Mouse (Mus musculus) G1E (cell line): Measurements from ENCODE around the gene Pnpla2.

Experiments
- CTCF ChIP-seq: IDR thresholded peaks from 2 replicates; pipeline ENCODE4 v1.5.1; 2012; ENCODE audit warnings: low read depth, low read length, inconsistent platforms, mixed read lengths
- GATA1 ChIP-seq: IDR thresholded peaks from 2 replicates; pipeline ENCODE4 v1.6.1; 2012; ENCODE audit warnings: borderline replicate concordance, low read length, inconsistent platforms, mixed read lengths
- POLR2AphosphoS5 ChIP-seq: IDR thresholded peaks from 2 replicates; pipeline ENCODE4 v1.6.1; 2012; ENCODE audit warnings: low read depth, low read length, inconsistent platforms; ENCODE audit not compliant: insufficient replicate concordance
- TAL1 ChIP-seq: conservative IDR thresholded peaks from 2 replicates; pipeline ENCODE4 v1.6.1; 2012; ENCODE audit warnings: low read depth, low read length, inconsistent platforms, mixed read lengths

- TF ChIP-seq CTCF = peak; percentile 28; the same call in 1 of the 2 replicates
- no peak for TF ChIP-seq GATA1
- TF ChIP-seq TAL1 = no peak
- 0 out of 2 replicates have a peak, but pooled peaks have one; percentile 72 for TF ChIP-seq POLR2AphosphoS5
Measured at GRCm38 (mm10) chr7:141437178-141438120, 17.5 kb upstream of the Pnpla2 start, which contains the start of gene Slc25a22.
